Mouse (Mus musculus): ENCODE measurements around the gene Dock9. TPM values are rescaled to one million over a fixed set of nuclear protein-coding genes. Genes with fewer than 3 reads are reported as not detected.
A peak's percentile ranks its signal among the peaks of the same experiment; 100 is the strongest.

The Dock9 gene
- polyA plus RNA-seq, 1 experiment from 2014 or later = 6.2 TPM

DNA sequence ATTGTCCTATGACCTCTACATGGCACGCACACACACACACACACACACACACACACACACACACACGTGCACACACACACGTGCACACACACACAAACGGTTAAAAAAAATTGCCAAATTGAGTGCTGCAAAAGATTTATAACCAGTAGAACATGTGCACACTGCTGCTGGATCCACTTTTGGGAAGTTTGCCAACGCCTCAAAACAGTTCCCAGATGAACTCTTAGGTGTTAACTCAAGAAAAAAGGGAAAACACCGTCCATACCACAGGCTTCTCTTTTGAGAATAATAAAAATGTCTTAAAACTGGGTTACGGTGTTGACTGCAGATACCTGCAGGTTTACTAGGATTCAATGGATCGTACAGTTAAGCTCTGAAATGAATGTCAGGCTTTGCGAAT lies 48.0 kb downstream of the Dock9 start:
- peaks cover 4% of the 10 kb centered on the region; the same call in 1 of the 2 replicates for H3K27me3 ChIP-seq
- H3K4me1 ChIP-seq = peaks cover 5% of the 10 kb centered on the region; the same call in 1 of the 2 replicates
- H3K4me2 ChIP-seq (replicated peaks) = no peak overlapping the region
- WGBS = 87% methylated on average over 9 of the region's 9 CpGs
- H3K36me3 ChIP-seq = no peaks in the 10 kb centered on the region
- ATAC-seq (ENCODE audit: low FRiP score) = no peak
- no peak overlapping the region for H3K4me3 ChIP-seq
- H3K9ac ChIP-seq = no peak overlapping the region
- H3K9me3 ChIP-seq (replicated peaks) = no peaks in the 10 kb centered on the region
- H3K27ac ChIP-seq = no peak overlapping the region

DNA sequence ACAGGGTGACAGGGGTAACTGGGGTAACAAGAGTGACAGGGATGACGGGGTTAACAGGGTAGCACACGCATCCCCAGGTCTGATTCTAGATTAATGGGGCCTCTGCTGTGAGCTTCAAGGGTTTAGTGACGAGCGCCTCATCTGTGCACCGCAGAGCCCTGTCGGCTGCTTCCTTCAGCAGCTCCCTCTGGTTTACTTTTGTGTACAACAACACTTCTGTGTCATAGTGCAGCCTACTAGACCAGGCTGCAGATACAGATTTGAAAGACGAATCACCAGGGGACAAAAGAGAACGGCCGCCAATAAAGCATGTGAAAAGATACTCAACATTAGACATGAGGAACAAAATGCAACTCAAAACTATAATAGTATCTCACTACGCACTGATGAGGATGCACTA lies 48.6 kb downstream of the Dock9 start:
- Histone ChIP-seq H3K9ac (no peak overlapping the region), H3K36me3 (no peaks in the 10 kb centered on the region), H3K9me3 (replicated peaks) (no peaks in the 10 kb centered on the region), H3K4me3 (no peak overlapping the region), H3K27ac (no peak overlapping the region), H3K27me3 (peaks cover 2% of the 10 kb centered on the region; the same call in 1 of the 2 replicates), H3K4me1 (peaks cover 5% of the 10 kb centered on the region; the same call in 1 of the 2 replicates), H3K4me2 (replicated peaks) (no peak overlapping the region)
- WGBS = 78% methylated on average over 10 of the region's 10 CpGs
- ATAC-seq (ENCODE audit: low FRiP score) = no peak

DNA sequence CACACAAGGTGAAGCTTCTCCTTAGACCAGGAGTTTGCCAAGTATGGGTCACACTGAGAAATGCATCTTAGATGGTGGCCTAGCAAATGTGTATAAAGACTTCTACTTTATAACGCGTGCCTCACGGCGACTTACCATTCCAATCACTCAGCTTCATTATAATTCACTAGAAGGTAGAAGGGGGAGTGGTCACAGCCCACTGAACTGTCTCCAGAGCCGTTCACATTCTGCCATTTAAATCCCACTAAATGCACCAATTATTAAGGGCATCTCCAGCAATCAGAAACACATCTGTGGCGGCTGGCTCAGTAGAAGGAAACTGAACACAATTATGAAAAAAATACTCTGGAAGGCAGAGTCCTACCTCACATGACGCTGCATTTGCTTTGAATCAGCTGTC lies 50.3 kb downstream of the Dock9 start:
- Histone ChIP-seq H3K27me3 (no peaks in the 10 kb centered on the region), H3K27ac (no peak overlapping the region), H3K4me2 (replicated peaks) (no peak overlapping the region), H3K4me3 (no peak overlapping the region), H3K9ac (no peak overlapping the region), H3K9me3 (replicated peaks) (no peaks in the 10 kb centered on the region), H3K36me3 (no peaks in the 10 kb centered on the region), H3K4me1 (peaks cover 9% of the 10 kb centered on the region; the same call in 1 of the 2 replicates)
- 80% methylated on average over 7 of the region's 7 CpGs for WGBS
- ATAC-seq (ENCODE audit: low FRiP score) = peak; percentile 68; the same call in 1 of the 2 replicates

DNA sequence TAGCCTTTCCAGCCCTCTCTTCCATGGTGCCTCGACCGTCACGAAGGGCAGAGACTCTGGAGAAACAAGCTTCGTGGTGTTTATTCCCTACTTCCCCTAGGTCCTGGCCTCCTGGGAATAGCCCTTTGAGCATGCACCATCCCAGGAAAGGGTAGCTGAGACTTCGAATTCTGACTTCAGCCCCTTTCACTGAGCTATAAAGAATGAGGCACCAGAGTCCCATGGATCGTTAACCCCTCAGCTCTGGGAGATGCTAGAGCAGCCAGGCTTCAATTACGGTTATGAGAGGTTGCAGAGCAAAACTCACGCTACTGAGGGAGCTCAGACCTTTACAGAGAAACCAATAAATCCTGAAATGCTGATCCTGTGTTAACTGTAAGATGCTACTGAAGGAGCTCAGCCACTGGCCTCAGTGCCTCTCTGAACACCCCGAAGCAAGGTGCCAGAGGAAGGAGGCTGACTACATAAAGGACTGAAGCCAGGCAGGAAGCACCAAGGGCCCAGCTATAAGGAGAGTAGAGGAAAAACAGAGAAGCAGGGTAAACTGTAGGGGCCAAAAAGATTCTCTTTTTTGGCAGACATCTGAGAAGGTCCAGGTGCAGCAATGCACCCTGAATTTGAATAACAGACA lies 53.7 kb downstream of the Dock9 start:
- H3K4me3 ChIP-seq = no peak overlapping the region
- no peaks in the 10 kb centered on the region for H3K9me3 ChIP-seq (replicated peaks)
- H3K36me3 ChIP-seq = no peaks in the 10 kb centered on the region
- ATAC-seq (ENCODE audit: low FRiP score) = no peak
- peaks cover 9% of the 10 kb centered on the region; the same call in 1 of the 2 replicates for H3K4me1 ChIP-seq
- 72% methylated on average over 9 of the region's 9 CpGs for WGBS
- H3K4me2 ChIP-seq (replicated peaks) = no peak overlapping the region
- no peaks in the 10 kb centered on the region for H3K27me3 ChIP-seq
- no peak overlapping the region for H3K9ac ChIP-seq
- H3K27ac ChIP-seq = no peak overlapping the region

DNA sequence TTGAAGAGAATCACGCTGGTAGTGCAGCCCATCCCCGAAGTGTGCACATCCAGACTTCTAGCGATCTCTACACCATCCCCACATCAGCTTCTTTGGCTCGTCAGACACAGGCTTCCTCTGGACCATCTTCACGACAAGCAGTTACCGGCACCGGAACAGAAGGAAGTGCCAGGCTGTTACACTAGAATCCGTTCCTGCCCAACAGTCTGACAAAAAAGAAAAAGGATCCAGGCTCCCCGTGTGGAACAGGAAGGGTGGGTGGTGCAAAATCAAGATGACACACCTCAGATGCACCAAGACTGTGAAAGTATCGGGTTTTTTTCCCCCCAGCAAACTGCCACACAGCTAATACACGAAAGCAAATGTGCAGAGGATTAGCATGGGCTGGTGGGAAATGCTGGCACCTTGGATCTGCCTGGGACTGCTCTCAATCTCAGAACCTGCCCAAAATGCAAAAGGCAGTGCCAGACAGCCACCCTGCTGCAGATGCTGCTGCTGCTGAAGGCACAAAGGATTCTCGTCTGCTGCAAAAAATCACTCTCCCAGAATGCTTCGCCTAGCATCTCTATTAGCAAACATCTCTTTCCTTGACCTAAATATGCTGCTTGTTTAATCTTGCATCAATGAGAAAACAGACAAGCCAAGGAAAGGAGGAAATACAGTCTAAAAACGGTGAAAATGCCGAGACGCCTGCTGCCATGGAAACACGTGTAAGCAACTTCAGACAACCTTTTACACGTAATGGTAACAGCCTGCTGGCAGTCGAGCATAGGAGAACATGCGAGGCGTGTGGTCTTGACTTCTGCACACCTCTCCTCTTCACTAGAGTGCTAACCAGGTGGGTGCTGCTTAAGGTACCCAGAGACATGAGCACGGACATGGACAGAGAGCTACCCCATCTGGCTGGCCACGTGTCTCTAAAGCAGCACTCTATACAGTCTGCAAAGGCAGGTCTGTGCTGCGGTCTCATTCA lies 58.9 kb downstream of the Dock9 start:
- Histone ChIP-seq H3K9me3 (replicated peaks) (no peaks in the 10 kb centered on the region), H3K36me3 (no peaks in the 10 kb centered on the region), H3K4me3 (no peak overlapping the region), H3K4me2 (replicated peaks) (no peak overlapping the region), H3K4me1 (0 out of 2 replicates have a peak, but pooled peaks cover under 1% of the 10 kb centered on the region), H3K27ac (no peak overlapping the region), H3K27me3 (no peaks in the 10 kb centered on the region), H3K9ac (0 out of 2 replicates have a peak overlapping the region, but pooled peaks have one; percentile 13)
- ATAC-seq (ENCODE audit: low FRiP score) = no peak
- 74% methylated on average over 24 of the region's 24 CpGs for WGBS

DNA sequence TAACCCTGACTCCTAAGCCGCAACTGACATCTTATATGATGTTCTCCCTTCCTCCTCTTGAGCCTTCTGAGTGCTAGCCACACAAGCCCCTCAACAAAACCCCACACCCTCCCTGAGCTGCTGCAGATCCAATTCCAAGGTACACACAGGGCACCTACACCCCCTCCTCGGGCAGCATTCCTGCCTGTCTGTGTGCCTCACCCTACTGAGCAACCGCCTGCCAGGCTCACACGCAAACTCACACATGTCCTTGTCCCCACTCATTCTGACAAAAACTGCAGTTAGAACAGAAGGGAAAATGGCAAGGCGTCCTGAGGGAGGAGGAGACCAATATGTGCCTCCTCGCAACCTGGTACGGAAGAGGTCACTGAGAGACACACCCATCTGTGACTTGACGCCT lies 60.4 kb downstream of the Dock9 start:
- Histone ChIP-seq H3K9ac (no peak overlapping the region), H3K4me2 (replicated peaks) (no peak overlapping the region), H3K4me1 (peaks cover under 1% of the 10 kb centered on the region; the same call in 1 of the 2 replicates), H3K27ac (no peak overlapping the region), H3K4me3 (no peak overlapping the region), H3K27me3 (no peaks in the 10 kb centered on the region), H3K36me3 (no peaks in the 10 kb centered on the region), H3K9me3 (replicated peaks) (no peaks in the 10 kb centered on the region)
- no peak for ATAC-seq (ENCODE audit: low FRiP score)
- WGBS = 83% methylated on average over 8 of the region's 8 CpGs

DNA sequence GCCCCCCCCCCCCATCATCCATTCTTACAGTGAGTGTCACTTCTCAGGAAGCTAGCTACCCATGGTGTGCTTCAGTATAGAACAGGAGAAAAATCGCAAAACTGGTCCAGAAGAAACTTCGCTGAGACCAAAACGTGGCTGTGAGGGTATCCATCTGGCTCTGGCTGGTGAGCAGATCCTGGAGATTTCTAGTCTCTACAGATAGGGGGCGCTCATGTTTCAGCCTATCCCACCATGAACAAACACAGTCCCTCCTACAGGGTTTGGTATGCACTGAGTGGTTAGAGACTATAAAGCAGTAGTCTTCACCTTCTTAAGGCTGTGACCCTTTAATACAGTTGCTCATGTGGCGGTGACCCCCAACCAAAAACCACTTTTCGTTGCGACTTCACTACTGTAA lies 62.0 kb downstream of the Dock9 start:
- no peak for ATAC-seq (ENCODE audit: low FRiP score)
- Histone ChIP-seq H3K27me3 (no peaks in the 10 kb centered on the region), H3K4me3 (no peak overlapping the region), H3K4me1 (peaks cover 5% of the 10 kb centered on the region; the same call in 1 of the 2 replicates), H3K9ac (no peak overlapping the region), H3K36me3 (no peaks in the 10 kb centered on the region), H3K9me3 (replicated peaks) (no peaks in the 10 kb centered on the region), H3K27ac (no peak overlapping the region), H3K4me2 (replicated peaks) (no peak overlapping the region)
- 61% methylated on average over 7 of the region's 7 CpGs for WGBS

DNA sequence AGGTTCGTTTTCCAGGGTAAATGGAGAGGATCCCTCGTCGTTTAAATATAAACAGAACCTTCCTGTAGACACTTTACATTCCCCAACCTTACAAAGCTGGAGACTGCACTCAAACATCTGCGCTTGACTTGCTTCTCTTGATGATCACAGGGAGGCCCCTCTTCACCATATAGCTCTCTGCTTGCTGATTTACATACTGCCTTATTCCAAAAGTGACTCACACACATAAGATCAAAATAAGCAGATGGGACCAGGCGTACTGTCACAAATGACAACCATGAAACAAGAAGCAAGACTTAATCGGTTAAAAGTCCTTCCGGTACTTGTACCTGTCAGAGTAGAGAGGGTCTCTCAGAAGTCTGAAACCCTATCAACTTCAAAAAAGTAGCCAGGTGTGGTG lies 63.4 kb downstream of the Dock9 start:
- Histone ChIP-seq H3K9me3 (replicated peaks) (no peaks in the 10 kb centered on the region), H3K27ac (no peak overlapping the region), H3K4me1 (peaks cover 5% of the 10 kb centered on the region; the same call in 1 of the 2 replicates), H3K36me3 (no peaks in the 10 kb centered on the region), H3K4me3 (no peak overlapping the region), H3K4me2 (replicated peaks) (no peak overlapping the region), H3K27me3 (no peaks in the 10 kb centered on the region), H3K9ac (no peak overlapping the region)
- 92% methylated on average over 7 of the region's 7 CpGs for WGBS
- ATAC-seq (ENCODE audit: low FRiP score) = no peak

DNA sequence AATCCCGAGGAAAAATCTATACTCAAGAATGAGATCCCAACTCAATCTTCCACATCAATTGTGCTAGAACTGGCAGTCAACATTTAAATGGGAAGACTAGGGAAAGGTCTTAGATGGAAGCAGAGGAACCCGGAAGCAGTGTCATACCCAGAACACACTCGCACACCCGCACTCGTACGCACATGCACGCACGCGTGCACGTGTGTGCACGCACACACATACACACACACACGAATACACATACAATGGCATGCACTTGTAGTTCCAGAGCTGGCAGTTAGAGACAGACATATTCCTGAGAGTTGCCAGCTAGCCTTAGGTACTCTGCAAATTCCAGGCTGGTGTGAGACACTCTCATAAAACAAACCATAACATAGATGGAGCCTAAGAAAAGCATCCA lies 63.9 kb downstream of the Dock9 start:
- Histone ChIP-seq H3K4me1 (peaks cover 5% of the 10 kb centered on the region; the same call in 1 of the 2 replicates), H3K9me3 (replicated peaks) (no peaks in the 10 kb centered on the region), H3K4me3 (no peak overlapping the region), H3K4me2 (replicated peaks) (no peak overlapping the region), H3K9ac (no peak overlapping the region), H3K36me3 (no peaks in the 10 kb centered on the region), H3K27ac (no peak overlapping the region), H3K27me3 (no peaks in the 10 kb centered on the region)
- ATAC-seq (ENCODE audit: low FRiP score) = no peak
- 96% methylated on average over 12 of the region's 12 CpGs for WGBS

DNA sequence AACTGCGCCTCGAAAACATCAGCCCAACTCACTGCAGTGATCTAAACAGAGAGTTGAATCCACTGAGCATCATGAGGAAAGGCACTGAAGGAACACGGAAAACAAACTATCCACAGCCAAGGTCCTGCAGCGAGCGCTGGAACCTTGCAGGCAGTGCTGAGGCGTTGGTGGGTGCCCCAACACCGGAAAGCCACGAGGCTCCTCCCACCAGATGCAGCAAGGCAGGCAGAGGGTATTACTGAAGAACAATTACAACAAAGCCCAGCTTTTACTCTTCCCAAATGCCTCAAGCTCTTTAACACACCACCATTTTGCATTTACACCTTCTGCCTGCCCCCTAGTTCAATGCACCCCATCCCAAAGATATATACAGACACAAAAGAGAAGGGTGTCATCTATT lies 65.4 kb downstream of the Dock9 start:
- no peaks in the 10 kb centered on the region for H3K27me3 ChIP-seq
- no peaks in the 10 kb centered on the region for H3K36me3 ChIP-seq
- no peak overlapping the region for H3K9ac ChIP-seq
- ATAC-seq (ENCODE audit: low FRiP score) = no peak
- 18% methylated on average over 8 of the region's 8 CpGs for WGBS
- peaks cover 5% of the 10 kb centered on the region; the same call in 1 of the 2 replicates for H3K4me1 ChIP-seq
- no peaks in the 10 kb centered on the region for H3K9me3 ChIP-seq (replicated peaks)
- no peak overlapping the region for H3K4me3 ChIP-seq
- no peak overlapping the region for H3K27ac ChIP-seq
- H3K4me2 ChIP-seq (replicated peaks) = peak overlapping the region; percentile 13; the same call in 1 of the 2 replicates

DNA sequence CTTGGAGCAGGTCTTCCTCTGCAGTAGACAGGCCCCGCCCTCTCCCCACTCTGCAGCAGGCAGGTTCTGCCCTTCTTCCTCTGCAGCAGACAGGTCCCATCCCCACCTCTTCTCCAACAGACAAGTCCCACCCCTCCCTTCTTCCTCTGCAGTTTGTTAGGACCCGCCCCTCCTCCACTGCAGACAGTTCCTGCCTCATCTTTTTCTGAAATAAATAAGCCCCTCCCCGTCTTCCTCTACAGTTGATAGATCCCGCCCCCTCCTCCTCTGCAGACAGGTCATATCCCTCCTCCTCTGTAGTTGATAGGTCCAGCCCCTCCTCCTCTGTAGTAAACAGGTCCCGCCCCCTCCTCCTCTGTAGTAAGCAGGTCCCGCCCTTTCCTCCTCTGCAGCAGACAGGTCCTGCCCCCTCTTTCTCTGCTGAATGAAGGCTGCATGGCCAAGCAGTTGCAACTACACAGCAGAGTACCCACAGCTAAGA lies 65.9 kb downstream of the Dock9 start:
- Histone ChIP-seq H3K27ac (no peak overlapping the region), H3K9me3 (replicated peaks) (no peaks in the 10 kb centered on the region), H3K9ac (no peak overlapping the region), H3K27me3 (no peaks in the 10 kb centered on the region), H3K4me3 (no peak overlapping the region), H3K4me2 (replicated peaks) (peak overlapping the region; percentile 13; the same call in 1 of the 2 replicates), H3K36me3 (no peaks in the 10 kb centered on the region), H3K4me1 (peaks cover 5% of the 10 kb centered on the region; the same call in 1 of the 2 replicates)
- ATAC-seq (ENCODE audit: low FRiP score) = peak; percentile 66
- 13% methylated on average over 6 of the region's 6 CpGs for WGBS

DNA sequence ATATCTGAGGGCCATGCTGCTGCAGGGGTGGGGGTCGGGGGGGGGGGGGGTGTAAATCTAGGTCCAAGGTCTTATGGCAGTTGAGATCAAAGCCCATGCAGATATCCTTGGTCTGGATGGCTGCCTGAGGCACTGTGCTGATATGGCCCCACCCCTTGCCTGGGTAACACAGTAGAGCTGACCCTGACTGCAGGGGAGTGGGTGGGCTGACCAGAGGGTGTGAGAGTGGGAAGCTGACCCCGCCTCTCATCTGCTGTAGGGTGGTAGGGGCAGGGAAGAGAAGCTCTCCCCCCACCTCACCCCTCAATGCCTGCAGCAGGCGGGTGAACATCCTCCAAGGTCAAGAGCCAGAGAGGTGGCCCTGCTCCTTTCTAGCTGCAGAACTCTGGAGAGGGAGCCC lies 66.7 kb downstream of the Dock9 start:
- 85% methylated on average over 3 of the region's 3 CpGs for WGBS
- Histone ChIP-seq H3K4me1 (peaks cover 5% of the 10 kb centered on the region; the same call in 1 of the 2 replicates), H3K9me3 (replicated peaks) (no peaks in the 10 kb centered on the region), H3K4me3 (no peak overlapping the region), H3K27me3 (no peaks in the 10 kb centered on the region), H3K9ac (no peak overlapping the region), H3K27ac (no peak overlapping the region), H3K4me2 (replicated peaks) (no peak overlapping the region), H3K36me3 (no peaks in the 10 kb centered on the region)
- ATAC-seq (ENCODE audit: low FRiP score) = peak; percentile 24

Data from hindbrain, embryonic 12.5 days (tissue).